Mouse (Mus musculus) heart, embryonic 11.5 days (tissue): ENCODE results near the gene Commd7. TPM values are rescaled to one million over a fixed set of nuclear protein-coding genes. Genes with fewer than 3 reads are reported as not detected.
A peak's percentile ranks its signal among the peaks of the same experiment; 100 is the strongest.
"Not testable (repeated sequence)": the region's sequence is repeated elsewhere in the genome, so short reads cannot be mapped to it uniquely, and the experiment has no call there.

ENCODE experiments used
- ATAC-seq: fragments of 200-750 bp; cut with Nextera tagmentation; replicated peaks from 2 replicates; pipeline ENCODE4 v1.8.0; 2017; ENCODE audit warnings: moderate library complexity; ENCODE audit not compliant: insufficient number of reproducible peaks, low FRiP score, low TSS enrichment
- H3K27ac ChIP-seq: fragments of 300-500 bp; sonication (generic); 2 replicates; pipeline ENCODE4 v1.5.1; 2014; ENCODE audit warnings: mild to moderate bottlenecking, low read depth, low read length
- H3K27me3 ChIP-seq: fragments of 300-500 bp; sonication (generic); 2 replicates; pipeline ENCODE4 v1.6.1; 2014; ENCODE audit warnings: mild to moderate bottlenecking, low read length, mixed read lengths; ENCODE audit not compliant: control insufficient read depth, insufficient read depth
- H3K36me3 ChIP-seq: fragments of 300-500 bp; sonication (generic); 2 replicates; pipeline ENCODE4 v1.6.1; 2014; ENCODE audit warnings: mild to moderate bottlenecking, low read length, moderate library complexity, mixed read lengths; ENCODE audit not compliant: control insufficient read depth, insufficient read depth
- H3K4me1 ChIP-seq: fragments of 300-500 bp; sonication (generic); 2 replicates; pipeline ENCODE4 v1.6.1; 2014; ENCODE audit warnings: low read length; ENCODE audit not compliant: control insufficient read depth, insufficient read depth
- H3K4me2 ChIP-seq: fragments of 300-500 bp; sonication (generic); 2 replicates; pipeline ENCODE4 v1.6.1; 2014; ENCODE audit warnings: mild to moderate bottlenecking, moderate library complexity
- H3K4me3 ChIP-seq: fragments of 300-500 bp; sonication (generic); 2 replicates; pipeline ENCODE4 v1.5.1; 2014; ENCODE audit warnings: low read depth, low read length
- H3K9ac ChIP-seq: fragments of 300-500 bp; sonication (generic); 2 replicates; pipeline ENCODE4 v1.6.1; 2014; ENCODE audit warnings: mild to moderate bottlenecking, low read depth, low read length, moderate library complexity
- H3K9me3 ChIP-seq: fragments of 300-500 bp; sonication (generic); replicated peaks from 2 replicates; pipeline ENCODE4 v1.6.1; 2016; ENCODE audit warnings: low read length; ENCODE audit not compliant: control insufficient read depth
- WGBS: fragments of 180-500 bp; shearing (Covaris S2); extraction: QIAGEN DNeasy Blood & Tissue Kit; methylation state at CpG from one replicate; pipeline ENCODE4 v1.1.7; 2014; ENCODE audit not compliant: insufficient replicate concordance; 5-methylcytosine and 5-hydroxymethylcytosine counted together
- polyA plus RNA-seq: library from polyadenylated mRNA; unstranded; fragments of >200 nt; fragmentation: Nextera tagmentation; extraction: Ambion mirVana; gene quantifications from 2 replicates; pipeline ENCODE4 v1.2.1, GENCODE M21; 2014

The Commd7 gene
- polyA plus RNA-seq, 1 experiment from 2014 or later: 53.6 TPM

DNA sequence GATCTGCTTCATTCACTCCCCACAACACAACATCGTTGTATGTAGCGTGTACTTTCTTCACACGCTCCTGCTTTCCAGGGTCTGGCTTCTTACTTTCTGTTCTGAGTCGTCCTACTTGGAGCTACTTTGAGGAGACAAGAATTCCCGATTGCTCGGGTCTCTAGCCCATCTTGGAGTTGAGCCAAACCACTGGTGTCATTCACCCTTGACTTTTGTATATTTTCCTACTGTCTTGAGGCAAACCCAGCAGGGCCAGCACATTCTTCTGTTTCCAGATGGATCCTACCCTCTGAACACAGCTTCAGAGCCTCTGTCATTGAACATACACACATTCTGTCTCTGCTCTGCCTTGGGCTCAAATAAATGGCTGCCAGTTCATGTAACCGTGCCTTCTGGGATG lies 32.8 kb upstream of the Commd7 start:
- ATAC-seq: no peak
- H3K27ac ChIP-seq: no peak overlapping the region
- WGBS: 85% methylated on average over 7 of the region's 7 CpGs

GRCm38 (mm10) chr2:153660616-153661015 lies 28.0 kb upstream of the Commd7 start:
- WGBS: 30% methylated on average over 3 of the region's 3 CpGs

More for the DNA sequence above, 32.8 kb upstream of the Commd7 start:
- Histone ChIP-seq H3K9ac (no peak overlapping the region), H3K4me1 (no peaks in the 10 kb centered on the region), H3K36me3 (no peaks in the 10 kb centered on the region), H3K9me3 (no peaks in the 10 kb centered on the region), H3K4me2 (no peak overlapping the region), H3K4me3 (no peak overlapping the region), H3K27me3 (no peaks in the 10 kb centered on the region)

DNA sequence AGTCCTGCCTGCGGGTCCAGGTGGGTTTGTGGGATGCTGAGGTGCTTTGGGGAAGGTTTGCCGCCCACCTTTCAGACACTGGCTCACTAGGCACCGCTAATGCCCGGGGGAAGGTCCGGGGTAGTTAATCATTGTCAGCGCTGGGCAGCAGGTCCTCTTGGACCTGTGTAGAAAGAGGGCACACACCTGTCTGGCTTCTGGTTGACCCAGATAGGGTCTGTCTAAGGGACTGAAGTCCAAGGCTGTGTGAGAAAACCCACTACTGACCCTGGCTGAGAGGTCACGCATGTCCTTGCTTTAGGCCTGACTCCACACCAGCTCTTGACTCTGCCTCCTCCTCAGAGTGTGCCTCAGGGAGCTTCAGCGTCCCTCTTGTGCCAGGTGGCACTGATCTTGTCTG lies 25.1 kb upstream of the Commd7 start:
- not testable (repeated sequence) for H3K27me3 ChIP-seq, H3K9me3 ChIP-seq, H3K27ac ChIP-seq, ATAC-seq, H3K4me2 ChIP-seq, H3K36me3 ChIP-seq, H3K4me1 ChIP-seq, H3K9ac ChIP-seq, H3K4me3 ChIP-seq
- 80% methylated on average over 7 of the region's 8 CpGs for WGBS

More at GRCm38 (mm10) chr2:153660616-153661015, 28.0 kb upstream of the Commd7 start:
- H3K27me3 ChIP-seq: no peaks in the 10 kb centered on the region
- H3K27ac ChIP-seq: no peak overlapping the region
- no peak overlapping the region for H3K4me3 ChIP-seq
- H3K4me2 ChIP-seq: no peak overlapping the region
- no peak overlapping the region for H3K9ac ChIP-seq
- H3K36me3 ChIP-seq: no peaks in the 10 kb centered on the region
- H3K4me1 ChIP-seq: no peaks in the 10 kb centered on the region
- H3K9me3 ChIP-seq: no peaks in the 10 kb centered on the region
- ATAC-seq: no peak

- H3K4me1 ChIP-seq: peaks cover 17% of the 10 kb centered on the region
- no peak overlapping the region for H3K4me3 ChIP-seq
- WGBS: 29% methylated on average over 3 of the region's 3 CpGs
- no peak overlapping the region for H3K9ac ChIP-seq
- H3K36me3 ChIP-seq: no peaks in the 10 kb centered on the region
- no peak overlapping the region for H3K4me2 ChIP-seq
- H3K27me3 ChIP-seq: 0 out of 2 replicates have a peak, but pooled peaks cover 4% of the 10 kb centered on the region
- no peak overlapping the region for H3K27ac ChIP-seq
- no peak for ATAC-seq
- no peaks in the 10 kb centered on the region for H3K9me3 ChIP-seq
Observed at GRCm38 (mm10) chr2:153651681-153652080, 19.1 kb upstream of the Commd7 start.

DNA sequence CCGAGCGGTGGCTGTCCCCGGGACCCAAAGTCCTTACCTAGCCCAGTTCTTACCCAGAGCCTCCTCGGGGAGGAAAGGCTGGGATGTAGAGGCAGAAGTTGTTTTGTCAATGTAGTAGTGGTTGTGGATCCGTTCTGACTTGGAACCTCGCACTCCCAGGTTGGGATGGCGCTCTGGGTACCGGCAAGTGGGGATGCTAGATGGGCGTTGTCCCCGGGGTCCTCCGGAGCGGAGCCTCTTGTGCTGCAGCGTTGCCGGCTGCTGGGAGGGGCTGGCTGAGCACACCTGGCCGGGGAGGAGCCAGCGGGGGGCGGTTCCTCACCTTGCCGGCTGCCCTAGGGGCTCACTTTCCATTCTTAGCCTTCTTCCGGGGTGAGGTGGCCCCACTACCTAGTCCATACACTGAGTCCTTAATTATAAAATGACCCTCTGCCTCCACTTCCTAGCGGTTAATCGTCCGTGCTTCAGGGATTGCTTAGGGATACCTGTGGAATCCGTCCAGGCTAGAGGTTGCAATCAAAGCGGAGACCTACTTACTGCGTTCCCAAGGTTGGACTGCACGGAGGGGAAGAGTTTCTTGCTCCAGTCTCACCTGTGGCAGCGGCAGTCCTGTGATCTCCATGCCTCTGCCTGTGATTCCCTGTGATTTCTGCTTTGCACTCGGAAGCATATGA lies 17.6 kb upstream of the Commd7 start:
- ATAC-seq: no peak

GRCm38 (mm10) chr2:153649298-153650013 lies 16.9 kb upstream of the Commd7 start, which contains the start of gene Dnmt3b:
TSS of gene Dnmt3b (plus strand) at chr2:153649450.
- Histone ChIP-seq H3K4me1 (peaks cover 17% of the 10 kb centered on the region), H3K36me3 (no peaks in the 10 kb centered on the region), H3K27ac (0 out of 2 replicates have a peak within 1 kb of the TSS, but pooled peaks have one; percentile 29), H3K27me3 (0 out of 2 replicates have a peak, but pooled peaks cover 4% of the 10 kb centered on the region), H3K4me3 (peak within 1 kb of the TSS; percentile 86), H3K9ac (peak within 1 kb of the TSS; percentile 81), H3K9me3 (no peaks in the 10 kb centered on the region), H3K4me2 (peak within 1 kb of the TSS; percentile 98)
- peak; percentile 78 for ATAC-seq
- WGBS: under 1% methylated on average over 69 of the region's 93 CpGs

More for the DNA sequence above, 17.6 kb upstream of the Commd7 start:
- Histone ChIP-seq H3K4me3 (peak overlapping the region; percentile 86), H3K9ac (peak overlapping the region; percentile 81), H3K9me3 (no peaks in the 10 kb centered on the region), H3K4me2 (peak overlapping the region; percentile 98), H3K27ac (no peak overlapping the region), H3K4me1 (peaks cover 17% of the 10 kb centered on the region), H3K36me3 (no peaks in the 10 kb centered on the region), H3K27me3 (0 out of 2 replicates have a peak, but pooled peaks cover 4% of the 10 kb centered on the region)
- 2% methylated on average over 28 of the region's 28 CpGs for WGBS

- H3K4me1 ChIP-seq: peaks cover 17% of the 10 kb centered on the region
- H3K4me2 ChIP-seq: peak overlapping the region; percentile 98
- H3K27ac ChIP-seq: no peak overlapping the region
- peak overlapping the region; percentile 86 for H3K4me3 ChIP-seq
- WGBS: 22% methylated on average over 14 of the region's 14 CpGs
- 0 out of 2 replicates have a peak, but pooled peaks cover 4% of the 10 kb centered on the region for H3K27me3 ChIP-seq
- peak overlapping the region; percentile 81 for H3K9ac ChIP-seq
- H3K9me3 ChIP-seq: no peaks in the 10 kb centered on the region
- ATAC-seq: no peak
- no peaks in the 10 kb centered on the region for H3K36me3 ChIP-seq
Observed at GRCm38 (mm10) chr2:153648773-153649297, 16.3 kb upstream of the Commd7 start.

- no peak overlapping the region for H3K4me3 ChIP-seq
- H3K27me3 ChIP-seq: no peaks in the 10 kb centered on the region
- H3K27ac ChIP-seq: no peak overlapping the region
- no peak for ATAC-seq
- H3K4me1 ChIP-seq: no peaks in the 10 kb centered on the region; the same call in 1 of the 2 replicates
- H3K9ac ChIP-seq: no peak overlapping the region
- H3K9me3 ChIP-seq: no peaks in the 10 kb centered on the region
- WGBS: 50% methylated on average over 6 of the region's 6 CpGs
- no peaks in the 10 kb centered on the region for H3K36me3 ChIP-seq
- no peak overlapping the region for H3K4me2 ChIP-seq
Observed at GRCm38 (mm10) chr2:153642999-153643398, 10.4 kb upstream of the Commd7 start.
